Mouse (Mus musculus) thymus, adult 2 months (tissue): ENCODE data around the gene D930007J09Rik.

Source experiments
- CTCF ChIP-seq: fragments of 200-500 bp; IDR thresholded peaks from 2 replicates; pipeline ENCODE4 v1.5.1; 2012; ENCODE audit warnings: mild to moderate bottlenecking, control low read depth, low read length, moderate library complexity, borderline replicate concordance; ENCODE audit not compliant: control insufficient read depth, poor library complexity, insufficient read depth; ENCODE audit errors: extremely low read depth
- POLR2A ChIP-seq: fragments of 200-500 bp; IDR thresholded peaks from 2 replicates; pipeline ENCODE4 v1.6.1; 2012; ENCODE audit warnings: mild to moderate bottlenecking, low read length, control low read depth, moderate library complexity; ENCODE audit not compliant: control insufficient read depth, poor library complexity, insufficient read depth; ENCODE audit errors: extremely low read depth

DNA sequence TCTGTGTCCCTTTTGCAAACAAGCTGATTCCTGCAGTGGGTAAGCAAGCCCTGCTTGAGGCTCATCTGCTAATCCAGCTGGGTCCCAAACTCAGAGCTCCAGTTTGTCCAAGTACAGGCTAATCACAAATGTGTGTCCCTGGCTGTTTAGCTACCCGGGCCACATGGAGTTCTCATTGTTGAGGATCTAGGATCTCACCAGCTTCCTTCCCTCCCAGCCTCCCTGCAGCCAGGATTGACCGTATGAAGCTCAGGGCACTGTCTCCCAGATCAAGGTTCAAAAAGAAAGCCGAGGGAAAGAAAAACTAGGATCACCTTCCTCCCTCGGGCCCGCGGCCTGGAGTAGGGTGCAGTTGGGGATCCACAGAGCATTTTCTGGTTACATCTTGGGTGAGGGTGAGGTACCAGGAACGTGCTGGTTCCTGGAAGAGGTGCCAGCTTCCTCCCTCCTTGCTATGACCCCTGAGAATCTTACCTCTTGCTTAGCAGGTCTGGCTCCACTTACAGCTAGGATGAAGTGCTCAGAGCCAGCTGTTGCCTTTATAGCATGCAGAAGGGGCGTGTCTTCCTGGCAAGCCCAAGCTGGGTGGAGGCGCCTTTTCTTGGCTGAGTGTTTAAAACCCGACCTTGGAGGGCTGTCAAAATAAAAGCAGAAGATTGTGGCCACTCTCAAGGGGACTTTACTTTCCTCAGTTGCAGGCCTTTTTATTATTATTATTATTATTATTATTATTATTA, 48.2 kb upstream of the D930007J09Rik start, which contains the start of gene Serpinb1a:
- TF ChIP-seq CTCF = no peak
- TF ChIP-seq POLR2A = no peak
